Mouse (Mus musculus) fibroblast of lung, adult 2 months (primary cell): ENCODE measurements around the gene Treh.
A peak's percentile ranks its signal among the peaks of the same experiment; 100 is the strongest.
"Not testable (repeated sequence)": the region's sequence is repeated elsewhere in the genome, so short reads cannot be mapped to it uniquely, and the experiment has no call there.

Source experiments
- DNase-seq: peaks from one replicate; pipeline ENCODE4 v3.0.0-alpha.2; 2011; ENCODE audit warnings: low read depth

The Treh gene

DNA sequence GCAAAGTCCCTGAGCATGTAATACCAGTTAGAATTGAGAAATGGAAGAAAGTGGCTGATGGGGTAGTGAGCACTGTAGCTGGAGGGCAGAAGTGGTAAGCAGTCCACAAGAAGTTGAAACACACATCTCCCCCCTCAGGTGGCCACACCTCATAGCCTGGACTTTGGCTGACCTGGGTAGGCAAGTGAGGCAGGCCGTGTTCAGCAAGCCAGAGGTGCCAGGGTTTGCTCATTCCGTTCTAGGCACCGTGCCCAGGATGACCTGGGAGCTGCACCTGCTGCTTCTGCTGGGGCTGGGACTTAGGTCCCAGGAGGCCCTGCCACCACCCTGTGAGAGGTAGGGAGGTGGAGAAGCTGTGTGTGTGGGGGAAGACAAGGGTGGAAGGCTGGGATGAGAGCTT lies at the start of gene Treh:
Treh (plus strand) TSS at position 229 of the 400 bp plus-strand sequence.
- DNase-seq, result no peak

GRCm38 (mm10) chr9:44624390-44624789 lies 48.6 kb upstream of the Treh start:
- DNase-seq, result no peak

- DNase-seq, result no peak
Measured at GRCm38 (mm10) chr9:44626268-44626667, 46.8 kb upstream of the Treh start.

DNA sequence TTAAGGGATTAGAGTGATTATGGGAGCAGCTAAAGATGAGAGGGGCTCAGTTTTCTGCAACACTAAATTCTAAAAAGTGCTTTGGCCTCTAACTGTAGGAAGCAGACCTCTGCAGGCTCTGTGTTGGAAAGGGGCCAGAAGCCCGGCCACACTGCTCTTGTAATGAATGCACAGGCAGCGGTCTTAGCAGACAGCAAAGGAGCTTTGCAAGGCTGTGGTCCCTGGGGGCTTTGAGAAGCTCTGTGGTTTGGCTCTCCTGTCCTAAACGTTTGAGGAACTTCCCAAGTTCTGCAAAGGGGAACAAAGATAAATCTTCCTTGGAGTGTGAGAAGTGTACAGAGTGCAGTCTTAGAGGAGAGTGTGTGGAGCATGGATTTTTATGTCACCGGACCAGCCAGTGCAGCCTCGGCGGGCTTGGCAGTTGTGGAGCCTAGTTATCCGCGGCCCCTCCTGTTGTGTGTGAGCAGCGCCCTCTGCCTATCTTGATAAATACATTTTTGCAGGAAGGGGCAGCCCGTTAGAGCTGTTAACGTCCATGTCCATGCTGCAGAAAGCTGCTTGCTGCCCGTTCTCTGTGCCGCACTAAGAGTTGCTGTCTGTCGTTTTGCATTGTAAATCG lies 35.4 kb upstream of the Treh start:
- no peak for DNase-seq

- DNase-seq, result not testable (repeated sequence)
Measured at GRCm38 (mm10) chr9:44638726-44639125, 34.3 kb upstream of the Treh start.

GRCm38 (mm10) chr9:44640028-44640427 lies 33.0 kb upstream of the Treh start:
- DNase-seq, result not testable (repeated sequence)

DNA sequence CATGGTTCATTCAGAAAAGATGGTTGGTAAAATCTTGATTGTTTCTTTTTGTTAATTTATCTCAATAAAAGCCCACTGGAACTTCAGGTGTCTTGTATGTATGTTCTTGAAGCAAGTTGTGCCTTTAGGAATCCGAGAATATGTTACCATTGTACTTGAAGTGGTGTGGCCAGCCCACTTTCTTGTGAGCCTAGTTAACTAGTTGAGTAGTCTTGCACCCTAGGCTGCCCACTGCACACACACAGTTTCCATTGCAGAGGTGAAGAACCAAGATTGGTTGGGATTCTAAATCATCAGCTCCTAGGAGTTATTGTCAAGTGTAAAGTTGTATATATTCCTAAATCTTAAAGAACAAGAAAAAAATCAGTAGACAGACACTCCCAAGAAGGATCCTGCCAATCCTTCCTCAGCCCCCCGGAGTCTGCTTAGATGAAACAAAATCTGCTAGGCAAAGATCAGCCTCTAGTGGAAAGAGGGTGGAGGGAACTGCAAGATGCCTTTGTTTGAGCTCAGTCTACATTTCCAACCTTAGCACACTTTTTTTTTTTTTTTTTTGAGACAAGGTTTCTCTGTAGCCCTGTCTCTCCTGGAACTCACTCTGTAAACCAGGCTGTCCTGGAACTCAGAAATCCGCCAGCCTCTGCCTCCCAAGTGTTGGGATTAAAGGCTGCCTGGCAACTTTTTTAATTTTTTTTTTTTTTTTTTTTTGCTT lies 32.2 kb upstream of the Treh start:
- DNase-seq, result no peak

- DNase-seq, result no peak
Measured at GRCm38 (mm10) chr9:44641616-44642015, 31.4 kb upstream of the Treh start.

DNA sequence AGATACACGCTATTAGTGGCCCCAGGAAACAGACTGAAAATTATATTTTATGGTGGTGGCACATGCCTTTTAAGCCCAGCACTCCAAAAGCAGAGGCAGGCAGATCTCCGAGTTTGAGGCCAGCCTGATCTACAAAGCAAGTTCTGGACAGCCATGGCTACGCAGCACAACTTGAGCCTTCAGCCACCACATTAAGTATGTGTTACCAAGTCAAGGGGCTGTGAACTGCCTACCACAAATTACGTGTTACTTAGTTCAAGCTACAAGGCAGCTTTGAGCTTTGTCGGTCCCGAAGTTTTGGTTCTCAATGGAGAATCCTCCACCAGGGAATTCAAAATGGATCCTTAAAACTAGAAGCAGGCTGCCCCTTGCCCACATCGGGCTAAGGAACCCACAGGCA lies 29.9 kb upstream of the Treh start:
- DNase-seq, result no peak

DNA sequence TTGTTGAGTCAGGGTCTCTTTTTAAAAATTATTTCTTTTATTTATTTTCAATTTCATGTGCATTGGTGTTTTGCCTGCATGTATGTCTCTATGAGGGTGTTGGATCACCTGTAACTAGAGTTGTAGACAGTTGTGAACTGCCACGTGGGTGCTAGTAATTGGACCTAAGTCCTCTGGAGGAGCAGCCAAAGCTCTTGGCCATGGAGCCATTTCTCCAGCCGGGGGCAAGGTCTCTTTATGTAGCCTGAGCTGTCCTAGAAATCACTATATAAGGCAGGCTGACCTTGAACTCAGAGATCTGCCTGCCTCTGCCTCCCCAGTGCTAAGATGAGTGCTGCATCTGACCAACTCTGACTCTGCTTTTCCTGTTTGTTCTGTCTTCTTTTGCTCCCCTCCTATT lies 28.8 kb upstream of the Treh start:
- DNase-seq, result no peak

DNA sequence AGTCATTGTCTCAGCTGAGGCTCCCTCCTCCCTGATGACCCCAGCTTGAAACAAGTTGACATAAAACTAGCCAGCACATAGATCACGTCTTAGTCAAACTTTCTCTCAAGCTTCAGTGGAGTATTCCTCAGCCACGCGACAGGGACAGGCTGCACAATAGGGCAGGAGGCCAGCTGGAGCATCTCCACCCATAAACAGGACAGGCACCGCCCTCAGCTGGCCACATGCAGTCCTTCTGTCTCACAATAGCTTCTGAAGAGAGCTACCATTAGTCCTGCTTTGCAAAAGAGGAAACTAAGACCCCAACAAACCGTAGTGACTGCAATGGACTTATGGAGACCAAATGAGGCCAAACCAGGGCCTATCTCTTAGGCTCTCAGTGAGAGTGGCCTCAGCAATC lies 27.6 kb upstream of the Treh start:
- no peak for DNase-seq

GRCm38 (mm10) chr9:44645924-44646323 lies 27.1 kb upstream of the Treh start:
- no peak for DNase-seq

DNA sequence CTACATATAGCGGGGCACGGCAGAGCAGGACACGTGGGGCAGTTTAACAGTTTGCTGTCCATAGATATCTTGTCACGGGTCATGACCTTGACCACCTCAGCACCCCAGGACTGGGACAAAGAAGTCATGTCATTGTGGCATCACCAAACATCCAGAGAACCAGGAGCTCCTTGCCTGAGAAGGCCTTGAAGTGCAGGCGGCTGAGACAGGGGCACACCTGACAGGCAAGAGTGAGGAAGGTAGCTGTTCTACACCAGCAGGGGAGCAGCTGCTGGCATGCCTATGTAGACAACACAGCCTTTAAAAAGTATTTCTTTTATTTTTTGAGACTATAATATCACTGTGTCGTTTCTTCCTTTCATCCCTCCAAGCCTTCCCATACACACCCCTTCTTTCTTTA lies 26.7 kb upstream of the Treh start:
- no peak for DNase-seq

- DNase-seq, result no peak
Measured at GRCm38 (mm10) chr9:44647026-44647425, 26.0 kb upstream of the Treh start.

DNA sequence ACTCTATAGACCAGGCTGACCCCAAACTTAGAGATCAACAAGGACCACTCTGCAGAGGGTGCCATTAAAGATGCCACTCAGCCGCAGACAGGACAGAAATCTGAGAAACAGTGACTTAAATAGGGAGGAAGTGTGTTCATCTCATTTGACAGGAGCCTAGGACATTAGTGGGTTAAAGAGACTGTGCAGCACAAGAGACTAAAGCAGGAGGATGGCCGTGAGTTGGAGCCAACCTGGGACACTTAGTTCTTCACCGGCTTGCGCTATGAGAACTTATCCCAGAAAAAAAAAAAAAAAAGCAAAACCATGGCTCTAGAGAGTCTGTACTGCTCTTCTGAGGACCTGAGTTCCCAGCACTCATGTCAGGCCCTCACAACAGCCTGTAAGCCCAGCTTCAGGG lies 25.4 kb upstream of the Treh start:
- no peak for DNase-seq

- no peak for DNase-seq
Measured at GRCm38 (mm10) chr9:44648881-44649281, 24.2 kb upstream of the Treh start.

GRCm38 (mm10) chr9:44652027-44652426 lies 21.0 kb upstream of the Treh start:
- peak; percentile 29 for DNase-seq

GRCm38 (mm10) chr9:44653896-44654295 lies 19.1 kb upstream of the Treh start:
- DNase-seq, result no peak

DNA sequence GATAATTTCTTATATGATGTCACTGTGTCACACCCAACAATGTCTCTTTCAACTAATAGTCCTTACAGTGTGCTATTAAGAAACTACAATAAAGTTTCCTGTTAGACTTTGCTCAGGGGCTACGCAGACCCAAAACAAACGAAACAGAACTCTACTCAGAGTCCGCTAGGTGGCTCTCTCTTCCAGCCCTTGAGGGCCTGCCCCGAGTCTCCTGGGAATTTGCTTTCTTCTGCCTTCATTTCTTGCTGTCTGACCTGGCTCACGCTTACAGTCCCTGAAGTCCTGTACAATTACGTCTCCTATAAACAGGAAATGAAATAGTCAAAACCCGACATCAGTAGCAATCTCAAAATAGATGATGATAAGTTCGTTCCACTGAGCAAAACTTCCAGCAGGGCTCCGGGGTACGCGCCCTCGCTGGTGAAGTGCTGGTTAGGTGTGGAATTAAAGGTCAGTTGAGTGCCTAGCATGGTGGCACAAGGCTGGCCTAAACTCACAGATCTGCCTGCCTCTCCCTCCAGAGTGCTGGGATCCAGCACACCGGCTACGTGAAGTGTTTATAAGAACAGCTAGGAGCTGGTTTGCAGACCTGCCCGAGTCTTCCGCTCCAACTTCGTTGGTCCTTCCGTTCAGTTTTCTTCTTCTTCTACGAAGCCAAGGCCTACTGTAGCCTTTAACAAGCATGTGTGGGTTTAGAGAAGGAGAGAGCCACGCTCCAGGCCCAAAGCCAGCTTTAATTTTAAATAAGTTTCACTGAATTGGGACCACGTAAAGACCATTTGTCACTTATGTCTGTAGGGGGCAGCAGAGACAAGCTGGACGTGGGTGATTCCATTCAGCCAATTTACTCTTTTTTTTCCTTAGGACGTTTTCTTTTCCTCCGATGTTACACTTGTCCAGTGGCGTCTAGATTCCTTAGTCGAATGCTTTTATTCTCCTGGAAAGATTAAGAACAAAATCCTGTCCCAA lies 17.7 kb upstream of the Treh start:
- DNase-seq, result peak; percentile 53

DNA sequence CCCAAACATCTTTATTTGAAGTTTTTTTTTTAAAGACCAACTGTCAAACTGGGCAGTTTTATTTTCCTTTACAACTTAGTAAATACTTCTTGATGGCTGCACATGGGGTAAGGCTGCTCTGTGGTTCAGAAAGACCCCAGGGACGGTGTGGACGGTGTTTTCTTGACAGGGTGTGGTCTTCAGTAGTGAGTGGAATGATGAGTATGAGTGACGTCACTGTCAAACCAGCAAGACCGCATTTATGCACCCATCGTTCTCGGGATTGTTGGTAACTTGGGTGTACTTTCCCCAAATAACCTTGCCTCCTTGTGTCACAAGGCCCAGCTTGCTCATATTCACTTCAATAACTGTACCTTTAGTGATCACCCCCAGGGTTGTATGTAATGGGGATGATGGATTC lies 9.3 kb upstream of the Treh start:
- no peak for DNase-seq

DNA sequence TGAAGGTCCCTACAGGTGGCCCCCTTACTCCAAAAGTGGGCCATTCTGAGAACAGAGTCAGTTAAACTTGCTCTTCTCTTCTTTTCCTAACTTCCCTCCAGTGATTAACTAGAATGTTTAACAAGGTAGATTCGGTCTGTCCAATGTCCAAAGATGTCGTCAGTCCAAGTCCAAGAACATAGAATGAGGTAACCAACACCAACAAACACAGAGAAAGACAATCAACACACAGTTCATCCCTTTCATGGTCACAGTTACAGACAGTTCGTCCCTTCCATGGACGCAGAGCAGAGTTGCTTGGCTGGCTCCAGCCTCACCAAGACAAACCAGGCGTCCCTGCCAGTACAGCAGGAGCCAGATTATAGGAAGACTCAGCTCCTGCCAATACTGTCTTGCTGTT lies 1.6 kb upstream of the Treh start:
- no peak for DNase-seq

DNA sequence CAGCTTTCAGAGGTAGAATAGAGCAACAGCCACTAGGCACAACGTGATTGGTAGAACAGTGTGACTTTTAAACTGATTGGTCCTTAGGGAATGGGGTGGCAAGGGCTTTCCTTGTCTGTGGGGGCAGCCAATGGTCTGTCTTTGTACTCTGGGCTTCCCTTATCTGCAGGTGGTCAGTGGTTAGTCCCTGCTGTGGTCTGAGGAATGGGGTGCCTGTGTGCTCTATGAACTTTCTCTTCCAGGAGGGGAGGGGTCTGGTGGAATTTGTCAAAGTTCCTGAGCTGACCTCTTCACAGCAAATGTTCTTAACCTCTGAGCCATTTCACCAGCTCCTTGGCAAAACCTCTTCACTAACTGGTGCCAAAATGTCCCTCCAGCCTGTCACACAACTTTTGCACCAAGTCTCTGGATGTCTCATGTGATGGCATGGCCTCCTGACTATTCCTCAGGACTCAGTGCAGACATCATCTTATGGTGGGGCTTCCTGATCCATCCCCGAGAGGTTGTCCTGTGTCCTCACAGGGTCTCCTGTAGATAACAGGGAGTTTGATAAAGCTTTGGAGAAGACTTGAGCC lies 655 bp upstream of the Treh start:
- no peak for DNase-seq
